Mouse (Mus musculus) cortical plate, adult 2 months (tissue): ENCODE data around the gene Timm13.

ENCODE experiments used
- CTCF ChIP-seq: fragments of 200-500 bp; IDR thresholded peaks from 2 replicates; pipeline ENCODE4 v1.5.1; 2011; ENCODE audit warnings: mild to moderate bottlenecking, control low read depth, low read length; ENCODE audit not compliant: insufficient read depth; ENCODE audit errors: extremely low read depth
- POLR2A ChIP-seq: fragments of 200-500 bp; IDR thresholded peaks from 2 replicates; pipeline ENCODE4 v1.6.1; 2011; ENCODE audit warnings: mild to moderate bottlenecking, low read length, control low read depth; ENCODE audit not compliant: insufficient read depth; ENCODE audit errors: extremely low read depth

- TF ChIP-seq POLR2A, result no peak
- TF ChIP-seq CTCF, result no peak
Observed at GRCm38 (mm10) chr10:80917336-80917778, 16.6 kb upstream of the Timm13 start.
